Mouse (Mus musculus): ENCODE data around the gene Spen. TPM values are rescaled to one million over a fixed set of nuclear protein-coding genes. Genes with fewer than 3 reads are reported as not detected.
A peak's percentile ranks its signal among the peaks of the same experiment; 100 is the strongest.

Spen gene
- polyA plus RNA-seq, 1 experiment from 2014 or later, result 19.7 TPM

- H3K27me3 ChIP-seq, result no peaks in the 10 kb centered on the region
- H3K4me1 ChIP-seq (replicated peaks), result peaks cover 28% of the 10 kb centered on the region
- H3K4me3 ChIP-seq, result no peak overlapping the region
- H3K4me2 ChIP-seq, result no peak overlapping the region
- no peaks in the 10 kb centered on the region for H3K9me3 ChIP-seq
- WGBS, result 84% methylated on average over 14 of the region's 14 CpGs
- no peak overlapping the region for H3K9ac ChIP-seq
- ATAC-seq (ENCODE audit: low FRiP score), result no peak
- no peak overlapping the region for H3K27ac ChIP-seq
- peaks cover 58% of the 10 kb centered on the region for H3K36me3 ChIP-seq
Observed at GRCm38 (mm10) chr4:141454581-141455350, 83.6 kb downstream of the Spen start.

- H3K27ac ChIP-seq, result no peak overlapping the region
- WGBS, result 94% methylated on average over 9 of the region's 9 CpGs
- H3K36me3 ChIP-seq, result peaks cover 83% of the 10 kb centered on the region
- H3K4me3 ChIP-seq, result no peak overlapping the region
- no peaks in the 10 kb centered on the region for H3K27me3 ChIP-seq
- H3K9ac ChIP-seq, result no peak overlapping the region; the same call in 1 of the 2 replicates
- no peak overlapping the region for H3K4me2 ChIP-seq
- H3K4me1 ChIP-seq (replicated peaks), result peaks cover 14% of the 10 kb centered on the region; the same call in 1 of the 2 replicates
- no peaks in the 10 kb centered on the region for H3K9me3 ChIP-seq
- no peak for ATAC-seq (ENCODE audit: low FRiP score)
Observed at GRCm38 (mm10) chr4:141451916-141452450, 86.4 kb downstream of the Spen start.

GRCm38 (mm10) chr4:141451251-141451650 lies 87.1 kb downstream of the Spen start:
- Histone ChIP-seq H3K27ac (no peak overlapping the region), H3K4me1 (replicated peaks) (peaks cover 20% of the 10 kb centered on the region), H3K36me3 (peaks cover 79% of the 10 kb centered on the region), H3K4me2 (no peak overlapping the region), H3K9me3 (no peaks in the 10 kb centered on the region), H3K9ac (no peak overlapping the region), H3K27me3 (no peaks in the 10 kb centered on the region), H3K4me3 (no peak overlapping the region)
- WGBS, result 87% methylated on average over 2 of the region's 2 CpGs
- no peak for ATAC-seq (ENCODE audit: low FRiP score)

- Histone ChIP-seq H3K27ac (no peak overlapping the region), H3K36me3 (peaks cover 40% of the 10 kb centered on the region), H3K4me2 (peak overlapping the region; percentile 89), H3K27me3 (0 out of 2 replicates have a peak, but pooled peaks cover 6% of the 10 kb centered on the region), H3K4me1 (replicated peaks) (peaks cover 24% of the 10 kb centered on the region), H3K9me3 (no peaks in the 10 kb centered on the region), H3K9ac (no peak overlapping the region), H3K4me3 (peak overlapping the region; percentile 92; the same call in 1 of the 2 replicates)
- ATAC-seq (ENCODE audit: low FRiP score), result no peak
- 70% methylated on average over 7 of the region's 7 CpGs for WGBS
Observed at GRCm38 (mm10) chr4:141446211-141446610, 92.2 kb downstream of the Spen start.

GRCm38 (mm10) chr4:141445328-141445720 lies 93.1 kb downstream of the Spen start:
- no peak for ATAC-seq (ENCODE audit: low FRiP score)
- Histone ChIP-seq H3K4me1 (replicated peaks) (peaks cover 24% of the 10 kb centered on the region), H3K4me3 (peak overlapping the region; percentile 92), H3K27ac (peak overlapping the region; percentile 89; the same call in 1 of the 2 replicates), H3K27me3 (0 out of 2 replicates have a peak, but pooled peaks cover 6% of the 10 kb centered on the region), H3K36me3 (peaks cover 35% of the 10 kb centered on the region), H3K4me2 (peak overlapping the region; percentile 89), H3K9me3 (no peaks in the 10 kb centered on the region), H3K9ac (peak overlapping the region; percentile 97)
- 17% methylated on average over 14 of the region's 14 CpGs for WGBS

- no peaks in the 10 kb centered on the region for H3K9me3 ChIP-seq
- 0 out of 2 replicates have a peak, but pooled peaks cover 6% of the 10 kb centered on the region for H3K27me3 ChIP-seq
Observed at GRCm38 (mm10) chr4:141444451-141445327, 93.7 kb downstream of the Spen start, which contains the start of gene Zbtb17. Gene Zbtb17, plus strand, starts transcription at chr4:141444654.

GRCm38 (mm10) chr4:141443641-141444429 lies 94.6 kb downstream of the Spen start:
- peaks cover 20% of the 10 kb centered on the region for H3K36me3 ChIP-seq
- H3K9ac ChIP-seq, result 0 out of 2 replicates have a peak overlapping the region, but pooled peaks have one; percentile 97
- WGBS, result 56% methylated on average over 11 of the region's 11 CpGs
- peak overlapping the region; percentile 92 for H3K4me3 ChIP-seq
- ATAC-seq (ENCODE audit: low FRiP score), result no peak
- H3K27ac ChIP-seq, result no peak overlapping the region; the same call in 1 of the 2 replicates
- peaks cover 24% of the 10 kb centered on the region for H3K4me1 ChIP-seq (replicated peaks)
- H3K9me3 ChIP-seq, result no peaks in the 10 kb centered on the region
- peak overlapping the region; percentile 89 for H3K4me2 ChIP-seq
- 0 out of 2 replicates have a peak, but pooled peaks cover 6% of the 10 kb centered on the region for H3K27me3 ChIP-seq

More at GRCm38 (mm10) chr4:141444451-141445327, 93.7 kb downstream of the Spen start, which contains the start of gene Zbtb17:
- ATAC-seq (ENCODE audit: low FRiP score), result peak; percentile 92
- Histone ChIP-seq H3K9ac (peak within 1 kb of the TSS; percentile 97), H3K4me3 (peak within 1 kb of the TSS; percentile 92), H3K27ac (peak within 1 kb of the TSS; percentile 89), H3K4me1 (replicated peaks) (peaks cover 24% of the 10 kb centered on the region), H3K4me2 (peak within 1 kb of the TSS; percentile 89), H3K36me3 (peaks cover 28% of the 10 kb centered on the region)
- under 1% methylated on average over 61 of the region's 102 CpGs for WGBS

- no peaks in the 10 kb centered on the region for H3K36me3 ChIP-seq
- no peak for ATAC-seq (ENCODE audit: low FRiP score)
- H3K4me2 ChIP-seq, result no peak overlapping the region
- 0 out of 2 replicates have a peak, but pooled peaks cover 6% of the 10 kb centered on the region for H3K27me3 ChIP-seq
- no peak overlapping the region for H3K27ac ChIP-seq
- H3K4me3 ChIP-seq, result no peak overlapping the region
- H3K9me3 ChIP-seq, result no peaks in the 10 kb centered on the region
- peaks cover 13% of the 10 kb centered on the region for H3K4me1 ChIP-seq (replicated peaks)
- no peak overlapping the region for H3K9ac ChIP-seq
Observed at GRCm38 (mm10) chr4:141440877-141441276, 97.5 kb downstream of the Spen start.

GRCm38 (mm10) chr4:141439083-141439803 lies 99.2 kb downstream of the Spen start:
- Histone ChIP-seq H3K4me1 (replicated peaks) (peaks cover 6% of the 10 kb centered on the region), H3K27ac (no peak overlapping the region), H3K36me3 (no peaks in the 10 kb centered on the region), H3K27me3 (0 out of 2 replicates have a peak, but pooled peaks cover 6% of the 10 kb centered on the region), H3K4me3 (no peak overlapping the region), H3K9me3 (no peaks in the 10 kb centered on the region), H3K9ac (no peak overlapping the region), H3K4me2 (no peak overlapping the region)
- WGBS, result 80% methylated on average over 12 of the region's 12 CpGs
- no peak for ATAC-seq (ENCODE audit: low FRiP score)

GRCm38 (mm10) chr4:141435974-141436373 lies 102.4 kb downstream of the Spen start, which contains the start of gene Srarp:
Gene Srarp, minus strand, starts transcription at chr4:141436105.
- no peak for ATAC-seq (ENCODE audit: low FRiP score)
- no peaks in the 10 kb centered on the region for H3K9me3 ChIP-seq
- H3K27me3 ChIP-seq, result no peaks in the 10 kb centered on the region
- H3K4me2 ChIP-seq, result no peak within 1 kb of the TSS
- H3K4me3 ChIP-seq, result no peak within 1 kb of the TSS
- H3K9ac ChIP-seq, result no peak within 1 kb of the TSS
- H3K36me3 ChIP-seq, result no peaks in the 10 kb centered on the region
- 77% methylated on average over 1 of the region's 1 CpGs for WGBS
- H3K4me1 ChIP-seq (replicated peaks), result no peaks in the 10 kb centered on the region
- H3K27ac ChIP-seq, result no peak within 1 kb of the TSS

- WGBS, result 84% methylated on average over 18 of the region's 18 CpGs
- Histone ChIP-seq H3K27ac (no peak overlapping the region), H3K4me1 (replicated peaks) (no peaks in the 10 kb centered on the region), H3K36me3 (no peaks in the 10 kb centered on the region), H3K27me3 (0 out of 2 replicates have a peak, but pooled peaks cover 4% of the 10 kb centered on the region), H3K4me3 (no peak overlapping the region), H3K9me3 (no peaks in the 10 kb centered on the region), H3K9ac (no peak overlapping the region), H3K4me2 (no peak overlapping the region)
- ATAC-seq (ENCODE audit: low FRiP score), result no peak
Observed at GRCm38 (mm10) chr4:141433191-141433590, 105.2 kb downstream of the Spen start.
